Mouse (Mus musculus): ENCODE results near the gene Gpd2.

The Gpd2 gene

DNA sequence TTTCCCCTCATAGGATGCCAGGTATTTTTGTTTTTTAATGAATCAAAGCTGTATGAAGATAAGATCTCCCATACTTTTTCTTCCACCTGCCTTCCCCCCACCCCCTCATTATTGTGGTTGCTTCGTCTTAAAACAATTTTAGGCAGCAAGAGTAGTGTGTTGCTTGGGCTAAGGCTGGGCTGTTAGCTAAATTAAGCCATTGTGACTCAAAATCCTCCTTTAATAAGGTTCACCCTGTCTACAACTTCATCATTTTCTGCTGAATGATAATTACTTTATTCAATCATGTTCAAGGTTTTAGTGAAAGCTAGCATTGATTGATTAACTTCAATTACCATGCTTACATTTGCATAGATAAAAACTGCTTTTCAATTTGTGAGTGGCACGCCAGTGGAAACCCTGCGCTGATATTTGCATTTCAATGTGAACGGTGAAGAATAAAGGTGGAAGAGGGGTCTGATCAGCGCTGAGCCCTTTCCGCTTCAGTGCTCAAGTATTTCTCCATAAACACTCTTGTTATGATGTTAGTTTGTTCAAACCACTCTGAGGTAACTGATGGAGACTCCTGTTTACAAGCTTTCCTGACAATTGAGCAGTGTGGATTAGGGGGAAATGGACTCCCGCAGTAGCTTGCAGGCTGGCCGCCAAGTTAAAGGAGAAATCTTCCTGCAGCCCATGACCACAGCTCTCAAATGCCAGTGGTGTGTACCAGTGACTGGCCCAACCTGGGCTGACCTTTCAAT is 140.9 kb downstream of the Gpd2 start:
- in situ Hi-C loops (cut with MboI, MseI) = no loop called here

DNA sequence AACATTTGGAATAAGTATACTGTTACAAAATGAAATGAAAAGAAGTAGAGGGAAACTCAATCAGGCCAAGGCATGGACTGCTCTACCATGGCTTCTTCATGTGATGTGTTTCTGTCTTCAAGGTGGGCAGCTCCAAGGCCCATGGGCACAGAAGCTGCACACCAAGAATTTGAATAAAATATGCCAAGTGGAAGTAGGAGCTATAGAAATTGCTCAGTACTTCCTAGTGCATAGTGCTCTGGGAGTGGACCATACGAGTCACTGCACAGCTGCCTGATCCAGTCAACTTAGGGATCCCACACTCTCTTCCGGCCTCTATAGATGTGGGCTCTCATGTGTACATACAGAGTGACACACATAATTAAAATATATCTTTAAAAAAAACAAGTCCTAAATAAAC is 147.2 kb downstream of the Gpd2 start:
- in situ Hi-C loops (cut with MboI, MseI) = no loop called here

DNA sequence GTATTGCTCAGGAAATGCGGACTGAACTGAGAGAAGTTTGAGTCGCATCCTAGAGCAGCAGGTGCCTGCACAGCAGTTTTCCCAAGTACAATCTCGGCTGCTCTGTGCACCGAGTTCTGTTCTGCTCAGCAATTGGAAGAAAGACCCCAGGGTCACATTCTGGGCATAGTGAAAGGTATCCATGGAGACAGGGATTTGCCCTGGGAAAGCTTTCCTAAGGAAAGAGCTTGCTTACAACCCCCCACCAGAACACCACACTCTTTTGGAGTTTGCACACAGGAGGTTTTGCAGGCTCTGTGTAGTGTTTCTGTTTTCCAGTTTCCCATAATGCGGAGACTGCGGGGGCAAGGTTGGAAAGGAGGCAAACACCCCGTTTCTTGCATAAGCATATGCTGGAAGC is 150.4 kb downstream of the Gpd2 start:
- in situ Hi-C loops (cut with MboI, MseI) = no loop called here

DNA sequence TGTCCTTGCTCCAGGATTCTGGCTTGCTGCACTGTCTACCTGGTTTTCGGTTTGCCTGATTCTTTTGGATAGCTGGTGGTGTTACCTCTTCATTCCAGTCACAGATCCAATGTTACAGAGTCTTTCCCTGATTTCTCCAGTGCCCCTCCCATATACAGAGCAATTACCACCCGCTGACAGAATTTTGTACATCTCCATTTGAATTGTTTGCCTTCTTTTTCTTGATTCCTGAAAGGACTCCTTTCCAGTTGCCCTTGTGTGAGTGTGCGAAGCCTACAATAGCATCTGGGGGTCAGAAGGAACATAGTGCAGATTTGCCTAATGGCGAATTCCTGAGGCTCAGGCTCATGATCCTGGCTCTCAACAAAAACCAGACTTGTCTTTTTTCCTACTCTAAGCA is 157.6 kb downstream of the Gpd2 start:
- in situ Hi-C loops (cut with MboI, MseI) = no loop called here

DNA sequence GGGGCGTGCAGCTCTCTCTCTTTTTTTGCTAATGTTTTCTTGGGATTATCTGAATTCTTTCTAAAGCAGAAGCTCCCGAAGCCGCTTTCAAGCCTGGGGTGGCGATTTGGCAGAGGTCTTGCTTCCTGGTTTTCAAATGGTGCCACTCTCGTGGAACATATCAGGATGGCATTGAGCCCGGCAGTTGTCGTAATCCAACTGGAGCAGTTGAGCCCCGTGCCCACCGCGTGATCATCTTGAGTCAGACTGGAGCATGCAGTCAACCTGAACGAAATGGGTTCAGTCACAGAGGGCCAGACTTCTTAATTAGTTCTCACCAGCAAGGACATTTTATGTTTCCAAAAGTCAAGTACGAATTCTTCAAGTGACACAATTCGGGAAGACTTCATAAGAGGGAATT is 158.6 kb downstream of the Gpd2 start:
- in situ Hi-C loops (cut with MboI, MseI) = no loop called here

DNA sequence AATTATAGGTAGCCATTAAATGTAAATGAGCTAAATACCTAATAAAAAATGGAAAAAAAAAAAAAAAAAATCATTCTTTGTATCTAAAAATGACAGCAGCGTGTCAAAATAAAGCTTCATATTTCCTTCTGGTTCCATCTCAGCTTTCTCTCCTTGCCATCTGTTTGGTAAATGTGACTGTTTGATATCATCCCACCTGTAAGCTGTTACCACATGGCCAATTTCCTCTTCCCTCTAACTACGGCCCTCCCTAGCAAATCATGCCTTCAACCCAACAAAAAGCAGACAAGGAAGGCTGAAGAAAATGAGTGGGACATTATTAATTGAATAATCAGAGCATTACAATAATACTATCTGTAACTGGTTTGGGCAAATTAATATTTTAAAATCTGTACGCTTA is 160.3 kb downstream of the Gpd2 start:
- in situ Hi-C loops (cut with MboI, MseI) = no loop called here

DNA sequence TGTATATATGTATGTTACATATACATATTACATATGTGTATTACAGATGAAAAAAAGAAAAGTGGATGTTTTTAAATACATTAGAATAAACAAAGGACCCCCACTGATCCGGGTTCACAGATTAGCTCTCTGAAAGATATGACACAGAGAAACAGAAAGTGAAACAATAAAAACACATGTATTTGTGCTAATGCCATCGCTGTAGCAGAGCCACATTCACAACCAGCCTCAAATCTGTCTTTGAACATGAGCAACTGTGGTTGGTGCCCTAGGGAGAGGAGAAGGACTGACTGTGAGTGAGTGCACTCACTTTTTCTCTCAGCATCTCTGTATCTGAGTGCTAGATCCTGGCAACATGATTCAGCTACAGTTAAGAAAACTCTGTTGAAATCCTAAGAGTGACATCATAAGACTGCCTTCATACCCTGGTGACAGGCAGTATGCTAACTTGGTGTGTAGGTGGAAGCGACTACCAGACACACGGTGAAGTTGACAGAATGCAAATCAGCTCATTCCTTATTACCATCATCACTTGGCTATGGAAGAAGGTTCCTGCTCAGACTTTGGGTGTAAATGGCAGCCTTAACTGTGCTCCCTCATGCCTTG is 170.1 kb downstream of the Gpd2 start:
- in situ Hi-C loops (cut with MboI, MseI) = no loop called here

DNA sequence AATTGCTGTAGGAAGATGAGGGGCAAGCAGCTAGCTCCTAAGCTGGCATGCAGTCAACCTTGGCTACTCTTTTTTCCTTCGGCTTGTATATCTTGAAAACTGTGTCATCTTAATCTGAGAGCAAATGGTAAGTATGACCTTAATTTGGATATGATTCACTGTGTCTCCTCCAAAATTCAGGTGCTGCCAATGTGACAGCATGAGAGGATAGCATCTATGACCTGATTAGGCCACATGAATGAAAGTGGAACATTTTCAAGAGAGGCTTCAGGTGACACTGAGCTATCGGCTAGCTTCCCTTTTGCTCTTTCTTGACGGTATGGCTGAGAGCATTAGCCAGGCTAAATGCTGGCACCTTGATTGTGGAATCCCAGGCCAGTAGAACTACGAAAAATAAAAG is 171.0 kb downstream of the Gpd2 start:
- in situ Hi-C loops (cut with MboI, MseI) = no loop called here

DNA sequence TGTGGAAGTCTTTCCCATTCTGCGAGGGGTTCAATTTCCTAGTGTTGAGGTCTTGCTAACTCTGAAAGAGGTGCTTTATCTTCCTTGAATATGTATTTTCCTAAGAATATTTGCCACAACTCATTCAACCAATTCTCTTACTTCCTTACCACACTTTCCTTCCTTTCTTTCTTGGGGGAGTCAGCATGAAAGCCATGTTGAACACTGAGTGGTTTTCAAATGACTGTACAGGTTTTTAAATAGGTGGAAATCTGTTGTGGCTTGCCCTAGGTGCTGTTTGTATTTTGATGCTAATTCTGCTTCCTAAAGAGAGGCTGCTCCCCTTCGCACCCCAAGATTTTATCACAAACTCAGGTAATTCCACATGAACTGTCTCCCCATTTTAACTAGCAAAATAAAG is 174.1 kb downstream of the Gpd2 start:
- in situ Hi-C loops (cut with MboI, MseI) = no loop called here

DNA sequence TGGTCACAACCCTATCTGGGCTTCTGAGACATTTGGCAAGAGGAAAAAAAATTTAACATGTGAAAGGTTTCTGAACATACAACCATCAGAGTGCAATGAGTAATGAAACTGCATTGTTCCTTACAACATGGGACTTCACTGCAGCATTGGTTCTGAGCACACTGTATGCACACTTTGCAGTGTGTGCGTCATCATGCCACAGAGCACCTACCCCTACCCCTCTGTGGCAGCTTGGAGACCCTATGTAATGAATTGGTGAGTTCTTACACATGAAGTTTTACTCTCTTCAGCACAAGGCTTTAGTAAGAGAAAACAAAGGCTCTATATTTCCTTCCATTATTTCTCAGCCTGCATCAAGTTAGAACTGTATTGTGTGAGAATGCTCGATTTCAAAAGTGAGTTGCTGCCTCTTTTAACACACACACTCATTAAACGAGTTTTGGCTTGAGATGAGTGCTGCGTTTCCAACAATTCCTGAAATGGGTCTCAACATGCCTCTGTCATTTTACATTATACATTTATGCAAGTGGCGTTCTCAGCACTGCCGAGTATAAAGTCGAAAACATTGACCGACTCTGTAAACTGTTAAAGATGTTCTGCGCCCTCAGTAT is 177.2 kb downstream of the Gpd2 start:
- in situ Hi-C loops (cut with MboI, MseI) = no loop called here

DNA sequence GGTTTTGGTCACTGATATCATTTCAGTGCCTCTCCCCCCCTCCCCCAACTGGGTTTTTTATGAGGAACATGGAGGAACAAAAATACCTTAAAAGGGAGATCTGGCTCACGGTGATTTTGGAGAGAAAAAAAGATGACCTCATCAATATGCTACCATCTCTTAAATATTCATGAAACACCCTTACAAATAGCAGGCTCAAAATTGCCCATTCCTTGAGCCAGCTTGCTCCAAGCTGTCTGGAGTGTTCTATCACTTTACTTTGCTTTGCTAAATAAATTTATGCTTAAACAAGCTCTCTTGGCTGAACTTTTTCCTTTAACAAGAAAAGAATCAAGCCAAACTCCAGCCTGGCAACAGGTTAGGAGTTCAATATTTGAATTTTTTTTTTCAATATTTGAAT is 179.3 kb downstream of the Gpd2 start:
- in situ Hi-C loops (cut with MboI, MseI) = no loop called here
